Mouse (Mus musculus) embryonic facial prominence, embryonic 11.5 days (tissue): ENCODE measurements around the gene Gpx8. TPM values are rescaled to one million over a fixed set of nuclear protein-coding genes. Genes with fewer than 3 reads are reported as not detected.
A peak's percentile ranks its signal among the peaks of the same experiment; 100 is the strongest.

Experiments
- ATAC-seq: fragments of 200-750 bp; cut with Nextera tagmentation; replicated peaks from 2 replicates; pipeline ENCODE4 v1.8.0; 2017; ENCODE audit warnings: low read depth; ENCODE audit not compliant: insufficient number of reproducible peaks, low FRiP score, low TSS enrichment
- DNase-seq: peaks from one replicate; pipeline ENCODE4 v3.0.0-alpha.2; 2015; ENCODE audit warnings: low spot score
- H3K27ac ChIP-seq: fragments of 300-500 bp; sonication (generic); replicated peaks from 2 replicates; pipeline ENCODE4 v1.5.1; 2014; ENCODE audit warnings: mild to moderate bottlenecking, low read depth, low read length, control low read depth
- H3K27me3 ChIP-seq: fragments of 300-500 bp; sonication (generic); 2 replicates; pipeline ENCODE4 v1.6.1; 2014; ENCODE audit warnings: mild to moderate bottlenecking, low read length, moderate library complexity, mixed read lengths; ENCODE audit not compliant: control insufficient read depth, insufficient read depth
- H3K36me3 ChIP-seq: fragments of 300-500 bp; sonication (generic); replicated peaks from 2 replicates; pipeline ENCODE4 v1.6.1; 2014; ENCODE audit warnings: low read depth, mild to moderate bottlenecking, low read length, moderate library complexity, mixed read lengths; ENCODE audit not compliant: control insufficient read depth, insufficient read depth
- H3K4me1 ChIP-seq: fragments of 300-500 bp; sonication (generic); 2 replicates; pipeline ENCODE4 v1.6.1; 2014; ENCODE audit warnings: low read length, mixed read lengths; ENCODE audit not compliant: control insufficient read depth, insufficient read depth
- H3K4me2 ChIP-seq: fragments of 300-500 bp; sonication (generic); 2 replicates; pipeline ENCODE4 v1.6.1; 2014; ENCODE audit warnings: low read depth, mild to moderate bottlenecking, control low read depth, low read length, moderate library complexity
- H3K4me3 ChIP-seq: fragments of 300-500 bp; sonication (generic); 2 replicates; pipeline ENCODE4 v1.5.1; 2014; ENCODE audit warnings: low read depth, low read length, control low read depth
- H3K9ac ChIP-seq: fragments of 300-500 bp; sonication (generic); replicated peaks from 2 replicates; pipeline ENCODE4 v1.6.1; 2014; ENCODE audit warnings: mild to moderate bottlenecking, control low read depth, low read length
- H3K9me3 ChIP-seq: fragments of 300-500 bp; sonication (generic); replicated peaks from 2 replicates; pipeline ENCODE4 v1.6.1; 2016; ENCODE audit warnings: mild to moderate bottlenecking, low read length, inconsistent platforms, mixed read lengths; ENCODE audit not compliant: control insufficient read depth
- WGBS: fragments of 180-500 bp; shearing (Covaris S2); extraction: QIAGEN DNeasy Blood & Tissue Kit; methylation state at CpG from one replicate; pipeline ENCODE4 v1.1.7; 2014; 5-methylcytosine and 5-hydroxymethylcytosine counted together
- microRNA counts: library from miRNA; unstranded; fragments of <30 nt; microRNA quantifications from one replicate; lab custom pipeline; 2016
- microRNA-seq: library from miRNA; unstranded; fragments of <30 nt; microRNA quantifications from one replicate; pipeline ENCODE4, GENCODE M21; 2016; ENCODE audit warnings: borderline number of aligned reads
- polyA plus RNA-seq: library from polyadenylated mRNA; unstranded; fragments of >200 nt; fragmentation: Nextera tagmentation; extraction: Ambion mirVana; gene quantifications from 2 replicates; pipeline ENCODE4 v1.2.1, GENCODE M21; 2014

The Gpx8 gene
- polyA plus RNA-seq, 1 experiment from 2014 or later = 155 TPM

- H3K9ac ChIP-seq = no peak overlapping the region
- 56% methylated on average over 4 of the region's 4 CpGs for WGBS
- H3K4me2 ChIP-seq = no peak overlapping the region
- ATAC-seq = no peak
- H3K36me3 ChIP-seq = no peaks in the 10 kb centered on the region
- H3K4me3 ChIP-seq = no peak overlapping the region
- H3K27me3 ChIP-seq = peaks cover 68% of the 10 kb centered on the region
- no peak overlapping the region for H3K27ac ChIP-seq
- no peak for DNase-seq
- H3K4me1 ChIP-seq = peaks cover 9% of the 10 kb centered on the region
- no peaks in the 10 kb centered on the region for H3K9me3 ChIP-seq
These were observed 49.8 kb downstream of the Gpx8 start for GRCm38 (mm10) chr13:112996407-112996806.

DNA sequence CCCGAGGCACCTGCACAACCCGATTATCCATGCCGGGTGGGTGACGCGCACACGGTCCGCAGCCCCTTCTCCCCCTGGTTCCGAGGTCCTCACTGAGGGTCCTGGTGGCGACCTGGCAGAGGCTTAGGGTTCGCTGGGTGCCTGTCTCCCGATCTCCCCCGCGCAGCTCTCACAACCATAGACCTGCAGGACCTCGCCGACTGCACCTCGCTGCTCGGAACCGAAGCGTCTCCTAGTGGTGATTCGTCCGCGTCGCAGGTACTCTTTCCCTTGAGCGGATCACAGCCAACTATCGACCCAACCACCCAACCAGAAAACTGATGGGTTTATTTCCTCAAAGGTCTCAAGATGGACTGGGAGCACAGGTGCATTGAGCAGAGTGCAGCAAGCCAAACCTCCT is 52.0 kb downstream of the Gpx8 start:
- ATAC-seq (peak; percentile 65), DNase-seq (peak; percentile 72)
- Histone ChIP-seq H3K4me1 (peaks cover 9% of the 10 kb centered on the region), H3K4me2 (peak overlapping the region; percentile 79), H3K27ac (no peak overlapping the region), H3K9me3 (no peaks in the 10 kb centered on the region), H3K9ac (no peak overlapping the region; the same call in 1 of the 2 replicates), H3K36me3 (no peaks in the 10 kb centered on the region), H3K27me3 (peaks cover 86% of the 10 kb centered on the region), H3K4me3 (peak overlapping the region; percentile 36)
- WGBS = under 1% methylated on average over 25 of the region's 25 CpGs

DNA sequence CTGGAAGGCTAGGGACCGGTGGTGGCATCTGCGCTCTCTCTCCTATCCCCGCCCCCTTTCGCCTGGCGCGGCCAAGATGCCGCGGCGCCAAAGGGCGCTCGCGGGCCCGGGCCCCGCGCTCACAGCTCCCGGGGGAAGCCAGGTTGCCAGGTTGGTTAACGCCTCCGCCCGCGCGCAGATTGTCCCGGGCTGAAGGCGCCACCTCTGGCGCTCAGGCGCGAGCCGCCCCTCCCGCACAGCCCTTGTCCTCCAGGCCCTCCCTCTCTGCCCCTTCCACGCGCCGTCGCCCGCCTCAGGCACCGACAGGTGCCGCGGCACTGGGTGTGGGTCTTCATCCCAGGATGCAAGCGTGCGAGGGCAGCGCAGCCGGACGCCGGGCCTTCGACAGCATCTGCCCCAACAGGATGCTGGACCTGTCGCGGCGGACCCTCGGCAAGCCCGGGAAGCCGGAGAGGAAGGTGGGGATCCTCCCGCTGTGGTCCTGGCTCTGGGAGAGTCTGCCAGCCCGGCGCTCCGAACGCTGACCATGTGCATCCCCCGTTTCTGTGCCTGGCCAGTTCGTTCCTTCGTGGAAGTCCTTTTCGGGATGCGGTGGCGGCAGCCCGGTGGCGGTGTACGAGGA is 52.6 kb downstream of the Gpx8 start, which contains the start of gene Mcidas:
Gene Mcidas, plus strand, starts transcription at position 315 of the 622 bp plus-strand sequence.
- peak within 1 kb of the TSS; percentile 36 for H3K4me3 ChIP-seq
- ATAC-seq (peak; percentile 29; the same call in 1 of the 2 replicates), DNase-seq (peak; percentile 23)
- no peaks in the 10 kb centered on the region for H3K9me3 ChIP-seq
- H3K4me1 ChIP-seq = peaks cover 9% of the 10 kb centered on the region
- no peak within 1 kb of the TSS; the same call in 1 of the 2 replicates for H3K9ac ChIP-seq
- H3K27ac ChIP-seq = no peak within 1 kb of the TSS
- H3K36me3 ChIP-seq = no peaks in the 10 kb centered on the region
- peak within 1 kb of the TSS; percentile 79 for H3K4me2 ChIP-seq
- WGBS = under 1% methylated on average over 56 of the region's 63 CpGs
- H3K27me3 ChIP-seq = peaks cover 88% of the 10 kb centered on the region

MicroRNA genes within 50 kb of the gene (microRNA counts, 519-probe panel; counts per million panel counts)
- microRNA mmu-miR-449a (lab: Ali Mortazavi, UCI) (2,148 counts per million, percentile 16 among the panel's probes with 10 or more counts), microRNA mmu-miR-449b (lab: Ali Mortazavi, UCI) (not detected), microRNA mmu-miR-449c (lab: Ali Mortazavi, UCI) (not detected)

Small RNAs within 50 kb of the gene (microRNA-seq; reads per million reads assigned to microRNA genes)
- gene Mir449a (326 reads per million, percentile 59 among the genes with 10 or more reads in this experiment), gene Mir449b (not detected), gene Mir449c (not detected)

Other genes with a start within 250 kb of the Gpx8 start
- gene Plpp1, start 245.6 kb downstream of the Gpx8 start, polyA plus RNA-seq = 25.0 and 26.9 TPM in 2 replicates
- gene Mtrex, start 119.0 kb downstream of the Gpx8 start, polyA plus RNA-seq = 106 and 121 TPM in 2 replicates
- gene Dhx29, start 119.0 kb downstream of the Gpx8 start, polyA plus RNA-seq = 35.5 TPM in 2 replicates
- 0.17 and 0.66 TPM in 2 replicates for gene Ccno, start 58.6 kb downstream of the Gpx8 start, polyA plus RNA-seq
- gene Mcidas, start 52.6 kb downstream of the Gpx8 start, polyA plus RNA-seq = not detected in 2 replicates
- 0.14 TPM in 1 of 2 replicates, not detected in the other for gene Cdc20b, start 11.3 kb downstream of the Gpx8 start, polyA plus RNA-seq
- gene Gzma, start 54.6 kb upstream of the Gpx8 start, polyA plus RNA-seq = not detected in 2 replicates
- gene Esm1, start 163.2 kb upstream of the Gpx8 start, polyA plus RNA-seq = 2.1 and 2.3 TPM in 2 replicates
- not detected in 2 replicates for gene Gzmk, start 179.5 kb upstream of the Gpx8 start, polyA plus RNA-seq
- gene BC067074, start 246.7 kb upstream of the Gpx8 start, polyA plus RNA-seq = 4.9 and 5.0 TPM in 2 replicates